Mouse (Mus musculus): ENCODE measurements around the gene Cutc.

Cutc gene

GRCm38 (mm10) chr19:43752489-43753225, at the start of gene Cutc, which contains the start of gene Cox15:
Gene Cutc, plus strand, starts transcription at chr19:43752996.
Gene Cox15, minus strand, starts transcription at chr19:43753000.
- DNase-seq, result peak; percentile 99

- DNase-seq, result no peak
Observed at GRCm38 (mm10) chr19:43704211-43704610, 48.6 kb upstream of the Cutc start.

DNA sequence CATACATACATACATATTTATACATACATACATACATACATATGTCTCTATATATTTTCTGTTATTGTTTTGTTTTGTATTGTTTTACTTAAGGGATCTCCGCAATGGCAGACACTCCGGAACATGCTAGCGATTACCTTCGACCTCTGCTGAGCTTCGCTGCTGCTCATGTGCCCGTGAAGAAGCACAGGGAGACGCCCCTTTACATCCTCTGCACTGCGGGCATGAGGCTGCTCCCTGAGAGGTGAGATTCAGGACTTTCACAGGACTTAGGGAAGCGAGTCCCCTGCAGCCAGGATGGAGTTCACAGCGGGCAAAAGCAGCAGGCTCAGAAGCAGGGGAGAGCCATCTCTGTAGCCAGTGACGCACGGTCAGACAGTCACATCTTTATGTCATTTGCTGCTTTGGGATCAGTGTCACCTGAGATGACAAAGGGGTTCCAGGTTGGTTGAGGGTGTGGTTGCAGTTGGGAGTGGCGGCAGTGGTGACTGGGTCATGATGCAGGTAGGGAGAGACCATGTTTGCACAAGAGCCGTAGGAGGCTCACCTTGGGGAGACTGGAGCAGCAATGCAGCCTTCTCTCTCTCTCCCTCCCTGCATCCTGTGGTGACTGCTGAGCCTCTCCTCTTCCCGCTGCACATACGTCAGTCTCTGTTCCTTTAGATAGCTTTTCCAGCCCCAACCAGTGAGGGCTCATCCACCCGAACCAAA, 47.9 kb upstream of the Cutc start:
- DNase-seq, result no peak

DNA sequence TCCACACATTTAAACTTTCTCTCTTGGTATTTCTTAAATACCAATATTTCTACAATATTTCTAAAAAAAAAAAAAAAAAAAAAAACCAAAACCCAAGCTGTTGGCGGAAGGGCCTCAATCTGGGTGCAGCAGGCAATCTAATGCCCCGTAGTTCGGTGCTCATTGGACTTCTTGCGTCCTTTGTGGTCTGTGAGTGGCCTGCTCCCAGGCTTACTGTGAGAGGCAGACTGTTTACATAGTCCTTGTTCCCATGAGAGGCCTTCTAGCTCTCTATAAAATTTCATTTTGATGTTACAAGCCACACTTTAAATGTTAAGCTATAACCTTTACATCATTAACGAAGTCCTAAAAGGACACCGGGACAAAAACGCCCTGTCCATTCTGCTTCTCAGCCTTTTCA, 44.6 kb upstream of the Cutc start:
- DNase-seq, result no peak

DNA sequence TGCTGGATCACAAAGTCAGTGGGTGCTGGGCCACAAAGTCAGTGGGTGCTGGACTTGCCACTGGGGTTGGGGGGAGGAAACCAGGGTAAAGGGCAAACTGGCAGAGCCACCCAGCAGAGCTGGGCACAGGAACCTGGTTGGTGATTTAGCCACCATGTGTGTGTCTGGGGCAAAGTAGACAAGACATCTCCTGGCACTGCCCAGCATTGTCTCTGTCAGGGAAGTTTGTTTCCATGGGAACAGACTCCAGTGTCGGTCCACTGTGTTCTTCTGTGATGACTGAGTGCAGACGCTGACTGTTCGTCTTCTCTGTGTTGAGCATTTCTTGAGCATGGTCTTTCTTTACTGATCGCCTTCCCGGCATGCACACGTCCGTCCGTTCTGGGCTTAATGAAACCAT, 43.5 kb upstream of the Cutc start:
- DNase-seq, result no peak

GRCm38 (mm10) chr19:43711159-43711916, 41.5 kb upstream of the Cutc start:
- DNase-seq, result no peak

DNA sequence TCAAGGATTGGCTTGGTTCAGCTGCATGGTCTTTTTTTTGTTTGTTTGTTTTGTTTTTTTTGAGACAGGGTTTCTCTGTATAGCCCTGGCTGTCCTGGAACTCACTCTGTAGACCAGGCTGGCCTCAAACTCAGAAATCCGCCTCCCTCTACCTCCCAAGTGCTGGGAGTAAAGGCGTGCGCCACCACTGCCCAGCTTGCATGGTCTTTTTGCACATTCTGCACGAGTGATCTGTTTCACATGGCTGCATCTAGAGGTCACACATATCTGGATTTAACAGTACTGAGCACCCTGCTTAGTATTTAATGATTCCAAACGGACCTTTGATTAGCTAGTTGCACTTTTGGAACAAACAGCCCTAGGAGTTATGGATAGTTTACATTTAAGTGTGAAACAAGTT, 40.8 kb upstream of the Cutc start:
- no peak for DNase-seq

GRCm38 (mm10) chr19:43720061-43720460, 32.7 kb upstream of the Cutc start:
- no peak for DNase-seq

GRCm38 (mm10) chr19:43722891-43723290, 29.9 kb upstream of the Cutc start:
- no peak for DNase-seq

- DNase-seq, result no peak
Observed at GRCm38 (mm10) chr19:43723501-43723900, 29.3 kb upstream of the Cutc start.

DNA sequence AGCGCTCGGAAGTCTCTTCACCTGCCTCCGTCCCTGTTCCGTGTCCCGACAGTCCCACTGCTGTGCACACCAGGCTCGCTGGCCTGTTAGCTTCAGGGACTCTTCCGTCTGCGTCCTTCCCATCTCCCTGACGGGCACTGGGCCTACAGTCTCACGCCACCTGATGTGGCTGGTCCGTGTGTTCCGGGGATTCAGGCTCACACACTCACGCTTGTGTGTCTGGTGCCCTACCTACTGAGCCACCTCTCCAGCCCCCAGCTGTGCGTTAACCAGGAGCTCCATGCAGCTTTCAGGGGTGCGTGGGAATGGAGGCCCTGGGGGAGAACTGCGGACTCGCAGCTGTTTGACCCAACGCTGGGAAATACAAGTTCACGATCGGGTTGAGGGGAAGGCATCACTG, 28.6 kb upstream of the Cutc start:
- DNase-seq, result no peak

- DNase-seq, result no peak
Observed at GRCm38 (mm10) chr19:43724821-43725220, 28.0 kb upstream of the Cutc start.

GRCm38 (mm10) chr19:43726510-43727146, 26.2 kb upstream of the Cutc start:
- no peak for DNase-seq

DNA sequence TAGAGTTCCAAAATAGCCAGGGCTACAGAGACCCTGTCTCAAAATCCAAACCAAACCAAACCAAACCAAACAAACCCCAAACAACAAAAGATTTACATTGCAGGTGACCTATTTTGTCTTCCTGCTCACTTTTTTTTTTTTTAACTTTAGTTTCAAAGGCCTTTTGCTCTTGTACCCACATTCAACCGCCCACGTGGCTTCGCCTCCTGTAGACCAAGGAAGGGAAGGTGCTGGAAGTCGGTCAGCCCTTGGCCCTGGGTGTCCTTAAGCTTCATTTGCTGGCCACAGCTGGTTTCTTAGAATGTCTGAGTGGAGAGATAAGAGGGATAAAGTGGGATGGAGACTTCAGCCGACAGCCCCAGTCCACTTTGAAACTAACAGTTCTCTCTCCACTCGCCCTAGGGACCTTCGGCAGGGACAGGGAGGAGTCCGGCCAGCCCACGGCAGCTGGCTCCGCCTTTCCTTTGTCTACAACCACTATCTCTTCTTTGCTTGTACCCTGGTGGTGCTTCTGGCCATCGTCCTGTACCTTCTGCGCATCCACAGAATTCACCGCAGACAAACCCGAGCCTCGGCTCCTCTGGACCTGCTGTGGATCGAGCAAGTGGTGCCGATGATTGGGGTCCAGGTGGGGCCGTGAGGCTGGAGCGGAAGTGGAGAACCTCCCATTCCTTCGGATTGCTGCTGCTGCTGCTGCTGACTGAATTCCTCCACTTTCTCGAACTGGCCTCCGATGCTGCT, 23.3 kb upstream of the Cutc start:
- peak; percentile 42 for DNase-seq

- no peak for DNase-seq
Observed at GRCm38 (mm10) chr19:43730037-43730428, 22.8 kb upstream of the Cutc start.

DNA sequence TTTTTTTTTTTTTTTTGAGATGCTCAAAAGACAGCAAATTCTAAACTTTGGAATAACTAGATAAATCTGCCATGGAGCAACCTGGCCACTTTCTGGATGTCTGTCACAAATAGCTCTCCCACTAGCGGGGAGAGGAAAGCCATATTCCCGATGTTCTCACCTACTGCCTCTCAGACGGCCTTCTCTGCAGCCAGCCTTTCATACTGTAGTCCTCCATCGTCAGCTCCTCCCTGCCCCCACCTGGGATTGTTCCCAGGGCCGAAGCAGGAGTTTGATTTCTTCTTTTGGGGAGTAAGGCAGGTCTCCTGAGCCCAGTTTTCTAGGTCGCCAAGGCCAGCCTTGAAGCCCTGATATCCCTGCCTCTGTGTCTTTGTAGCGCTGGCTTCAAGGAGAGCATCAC, 21.6 kb upstream of the Cutc start:
- no peak for DNase-seq

DNA sequence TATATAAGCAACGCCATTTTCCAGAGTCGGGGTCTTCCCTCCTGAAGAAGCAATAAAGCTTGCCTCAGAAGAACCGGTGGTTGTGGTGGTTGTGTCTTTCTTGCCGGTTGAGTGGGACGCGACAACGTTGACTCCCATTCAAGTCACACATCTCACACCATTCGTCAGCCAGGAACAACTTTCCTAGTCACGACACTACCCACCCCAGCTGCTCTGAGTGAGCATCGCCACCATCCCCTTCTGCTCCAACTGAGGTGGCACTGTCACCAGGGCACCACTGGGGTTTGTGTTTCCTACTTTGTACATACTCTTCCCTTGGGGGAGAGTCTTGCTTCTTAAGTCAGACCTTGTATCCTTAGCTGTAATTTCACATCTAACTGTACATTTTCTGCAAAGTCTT, 14.4 kb upstream of the Cutc start:
- DNase-seq, result no peak

DNA sequence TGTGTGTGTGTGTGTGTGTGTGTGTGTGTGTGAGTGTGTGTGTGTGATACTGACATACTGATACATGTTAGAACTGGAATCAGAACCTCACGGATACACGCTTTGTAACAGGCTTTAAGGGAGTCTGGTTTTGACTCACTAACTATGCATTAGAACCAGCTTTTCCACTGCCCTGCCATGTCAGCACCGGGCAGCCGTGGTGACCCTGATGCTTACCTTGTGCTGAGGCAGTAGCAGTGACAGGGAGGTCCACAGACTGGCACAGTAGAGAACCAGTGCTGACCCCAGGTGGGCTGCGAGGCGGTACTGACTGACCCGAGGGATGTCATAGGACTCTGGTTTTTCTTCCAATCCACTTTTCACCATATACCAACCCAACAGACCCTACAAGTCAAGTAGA, 9.4 kb upstream of the Cutc start:
- DNase-seq, result no peak

DNA sequence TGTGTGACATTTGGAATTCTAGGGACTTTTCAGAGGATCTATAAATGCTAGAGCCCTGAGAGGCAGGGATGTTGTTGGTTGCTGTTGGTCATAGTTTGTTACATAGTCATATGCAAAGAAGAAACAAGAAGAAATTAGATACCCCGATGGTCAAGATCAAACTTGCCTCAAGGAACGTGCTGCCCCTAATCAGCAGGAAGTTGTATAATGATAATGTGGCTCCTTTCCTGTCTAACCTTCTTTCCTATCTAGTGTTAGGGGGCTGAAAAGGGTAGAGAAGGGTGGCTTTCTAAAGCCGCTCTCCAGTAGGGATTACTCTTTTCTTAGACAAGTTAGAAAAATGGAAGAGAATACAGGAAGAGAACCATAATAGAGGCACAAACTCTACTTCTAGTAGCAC, 7.1 kb upstream of the Cutc start:
- DNase-seq, result no peak

DNA sequence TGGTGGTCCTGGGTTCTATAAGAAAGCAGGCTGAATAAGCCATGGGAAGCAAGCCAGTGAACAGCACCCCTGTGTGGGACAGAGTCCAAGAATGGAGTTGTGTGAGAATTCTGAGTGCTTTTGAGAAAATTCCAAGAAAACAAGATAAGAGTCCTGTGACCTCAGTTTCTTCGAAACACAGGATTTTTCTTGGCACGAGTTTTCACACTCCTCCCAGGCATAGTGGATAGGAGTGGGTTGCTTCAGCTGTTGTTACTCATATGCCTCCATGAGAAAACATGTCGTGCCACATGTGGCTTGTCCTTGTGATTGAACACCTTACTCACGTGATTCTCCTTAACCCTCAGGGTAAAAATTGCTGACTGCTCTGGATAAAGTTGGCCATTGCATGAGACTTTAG, 4.9 kb upstream of the Cutc start:
- no peak for DNase-seq

GRCm38 (mm10) chr19:43750008-43750407, 2.8 kb upstream of the Cutc start:
- no peak for DNase-seq

- DNase-seq, result peak; percentile 93
Observed at GRCm38 (mm10) chr19:43753226-43753835, 535 bp downstream of the Cutc start.
